Mouse (Mus musculus): Measurements from ENCODE around the gene Trap1.

GRCm38 (mm10) chr16:4064945-4065344 lies 12.7 kb downstream of the Trap1 start:
- TF ChIP-seq GATA1 (IDR thresholded peaks at IDR 0.05; ENCODE audit: borderline replicate concordance, low read length) (no peak), CTCF (IDR thresholded peaks at IDR 0.05; ENCODE audit: low read depth, low read length) (no peak)
